Mouse (Mus musculus): Measurements from ENCODE around the gene 1700034J05Rik. TPM values are rescaled to one million over a fixed set of nuclear protein-coding genes. Genes with fewer than 3 reads are reported as not detected.

1700034J05Rik gene
- total and polyA plus RNA-seq, 3 experiments = not detected

DNA sequence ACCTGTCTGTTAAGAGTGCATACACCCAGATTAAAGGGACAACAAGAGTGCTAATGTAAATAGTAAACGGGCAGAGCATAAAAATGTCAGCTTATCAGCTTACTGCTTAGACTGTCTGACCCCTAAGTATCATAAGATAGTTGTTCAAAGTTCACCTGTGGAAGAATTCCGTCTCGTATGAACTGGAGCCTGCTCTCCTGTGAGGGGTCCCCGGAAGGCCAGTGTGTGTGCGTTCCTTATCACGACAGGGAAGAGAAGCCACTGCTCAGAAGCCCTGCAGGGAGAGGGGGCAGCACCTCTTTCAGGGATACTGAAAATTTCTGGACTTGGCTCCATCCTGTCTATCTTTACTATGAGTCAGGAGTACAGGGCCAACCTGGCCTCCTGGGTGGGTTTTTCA is 42.8 kb upstream of the 1700034J05Rik start:
- no peaks in the 10 kb centered on the region for H3K4me1 ChIP-seq (ENCODE audit: control insufficient read depth in 1 of 2, insufficient read depth in 2 of 2)
- no peaks in the 10 kb centered on the region for H3K9me3 ChIP-seq (replicated peaks; ENCODE audit: low read length)
- in situ Hi-C loops (cut with MboI; ENCODE audit: low pct_ligation_motif_present, low pct_unique_long_range_greater_than_20kb, low sequenced_read_pairs) = loop anchor here (10.0 to 25.0 kb wide), 2 partner anchors 162 to 335 kb away; no protein-coding TSS in a partner anchor
- DNase-seq (ENCODE audit: extremely low read depth) = no peak
- dilution Hi-C loops (cut with MboI; ENCODE audit: extremely low pct_ligation_motif_present, extremely low pct_unique_long_range_greater_than_20kb, low sequenced_read_pairs) = no loop called here
- no peak overlapping the region for H3K4me3 ChIP-seq (replicated peaks in 1 of 3; ENCODE audit: low read depth in 2 of 3, low read length in 2 of 3, poor library complexity in 1 of 3)
- TF ChIP-seq PAX5 (IDR thresholded peaks at IDR 0.05; ENCODE audit: low read length) = no peak
- TF ChIP-seq ELF1 (IDR thresholded peaks at IDR 0.05; ENCODE audit: low read depth, low read length) = no peak
- TF ChIP-seq UBTF (IDR thresholded peaks at IDR 0.05; ENCODE audit: low read depth, low read length) = no peak
- no peak for TF ChIP-seq NELFE (IDR thresholded peaks at IDR 0.05; ENCODE audit: low read depth, low read length)
- TF ChIP-seq POLR2AphosphoS2 (IDR thresholded peaks at IDR 0.05; ENCODE audit: low read depth, low read length) = no peak
- no peak for TF ChIP-seq RCOR1 (conservative IDR thresholded peaks at IDR 0.05; ENCODE audit: low read depth, low read length)
- no peak for TF ChIP-seq TBP (conservative IDR thresholded peaks at IDR 0.05; ENCODE audit: low read depth, low read length)
- no peak for TF ChIP-seq ZC3H11A (IDR thresholded peaks at IDR 0.05; ENCODE audit: low read depth, low read length)
- TF ChIP-seq MAFK (IDR thresholded peaks at IDR 0.05; ENCODE audit: insufficient replicate concordance, low read length) = no peak
- no peak for TF ChIP-seq MAZ (IDR thresholded peaks at IDR 0.05; ENCODE audit: low read depth, low read length)
- TF ChIP-seq POLR2A (IDR thresholded peaks at IDR 0.05; ENCODE audit: low read depth, low read length) = no peak
- no peak for TF ChIP-seq MXI1 (IDR thresholded peaks at IDR 0.05; ENCODE audit: low read depth, low read length)
- TF ChIP-seq SMC3 (IDR thresholded peaks at IDR 0.05; ENCODE audit: low read depth, low read length) = no peak
- no peak for TF ChIP-seq USF2 (conservative IDR thresholded peaks at IDR 0.05; ENCODE audit: low read depth, low read length)
- no peak for TF ChIP-seq IRF4 (IDR thresholded peaks at IDR 0.05; ENCODE audit: low read depth, low read length)
- no peak for TF ChIP-seq NRF1 (IDR thresholded peaks at IDR 0.05; ENCODE audit: low read depth, low read length)
- TF ChIP-seq CHD2 (IDR thresholded peaks at IDR 0.05; ENCODE audit: low read length) = no peak
- no peak for TF ChIP-seq SIN3A (IDR thresholded peaks at IDR 0.05; ENCODE audit: low read length)
- no peak for TF ChIP-seq JUND (conservative IDR thresholded peaks at IDR 0.05; ENCODE audit: low read depth, low read length)
- no peak for TF ChIP-seq TCF12 (IDR thresholded peaks at IDR 0.05; ENCODE audit: low read depth, low read length)
- no peak overlapping the region for H3K4me2 ChIP-seq (ENCODE audit: insufficient read depth, low read depth, poor library complexity, severe bottlenecking)
- H3K79me2 ChIP-seq (replicated peaks; ENCODE audit: control insufficient read depth, extremely low read depth, insufficient read depth, poor library complexity, severe bottlenecking) = no peaks in the 10 kb centered on the region
- peaks cover 10 to 70% of the 10 kb centered on the region in 2 experiments for H3K36me3 ChIP-seq (replicated peaks in 1 of 2; ENCODE audit: control insufficient read depth in 1 of 2, insufficient read depth in 1 of 2, low read length in 1 of 2)
- no peaks in the 10 kb centered on the region for H3K27me3 ChIP-seq (replicated peaks)
- no peak overlapping the region for H3K9ac ChIP-seq (ENCODE audit: insufficient read depth, low read depth)
- no peak overlapping the region for H3K27ac ChIP-seq (ENCODE audit: insufficient read depth, low read depth)

DNA sequence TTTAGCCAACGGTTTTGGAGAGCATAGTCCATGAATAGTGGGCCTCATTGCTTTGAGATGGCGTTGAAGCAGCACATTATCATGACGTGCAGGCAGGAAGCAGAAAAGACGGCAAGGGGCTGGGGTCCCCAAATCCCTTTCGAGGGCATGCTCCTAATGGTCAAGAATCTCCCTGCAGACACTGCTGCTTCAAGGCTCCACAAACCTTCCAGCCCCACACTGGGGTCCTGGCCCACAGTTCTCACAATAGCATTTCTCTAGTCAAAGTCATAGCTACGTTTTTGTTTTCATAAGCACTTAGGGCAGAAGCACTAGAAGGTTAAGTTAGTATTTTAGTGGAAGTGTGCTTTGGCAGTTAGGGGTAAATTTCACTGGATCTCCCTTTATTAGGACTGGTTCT is 41.7 kb upstream of the 1700034J05Rik start:
- no peaks in the 10 kb centered on the region for H3K27me3 ChIP-seq (replicated peaks)
- in situ Hi-C loops (cut with MboI; ENCODE audit: low pct_ligation_motif_present, low pct_unique_long_range_greater_than_20kb, low sequenced_read_pairs) (loop anchor here (10.0 to 25.0 kb wide), 2 partner anchors 161 to 334 kb away; no protein-coding TSS in a partner anchor), dilution Hi-C loops (cut with MboI; ENCODE audit: extremely low pct_ligation_motif_present, extremely low pct_unique_long_range_greater_than_20kb, low sequenced_read_pairs) (no loop called here)
- H3K4me3 ChIP-seq (replicated peaks in 1 of 3; ENCODE audit: low read depth in 2 of 3, low read length in 2 of 3, poor library complexity in 1 of 3) = no peak overlapping the region
- H3K9ac ChIP-seq (ENCODE audit: insufficient read depth, low read depth) = no peak overlapping the region
- no peak overlapping the region for H3K27ac ChIP-seq (ENCODE audit: insufficient read depth, low read depth)
- DNase-seq (ENCODE audit: extremely low read depth) = no peak
- no peak for TF ChIP-seq CHD2 (IDR thresholded peaks at IDR 0.05; ENCODE audit: low read length)
- no peak for TF ChIP-seq PAX5 (IDR thresholded peaks at IDR 0.05; ENCODE audit: low read length)
- no peak overlapping the region for H3K4me2 ChIP-seq (ENCODE audit: insufficient read depth, low read depth, poor library complexity, severe bottlenecking)
- peaks cover 9 to 64% of the 10 kb centered on the region in 2 experiments for H3K36me3 ChIP-seq (replicated peaks in 1 of 2; ENCODE audit: control insufficient read depth in 1 of 2, insufficient read depth in 1 of 2, low read length in 1 of 2)
- H3K9me3 ChIP-seq (replicated peaks; ENCODE audit: low read length) = no peaks in the 10 kb centered on the region
- no peaks in the 10 kb centered on the region for H3K4me1 ChIP-seq (ENCODE audit: control insufficient read depth in 1 of 2, insufficient read depth in 2 of 2)
- H3K79me2 ChIP-seq (replicated peaks; ENCODE audit: control insufficient read depth, extremely low read depth, insufficient read depth, poor library complexity, severe bottlenecking) = no peaks in the 10 kb centered on the region

Data from CH12.LX (cell line).